Mouse (Mus musculus) heart, postnatal 10 days (tissue): ENCODE measurements at regions not wholly inside any gene's neighbourhood (a gene's known extent, or its start where the extent isn't known, plus 50 kb on each side); places are given as distances from the start of the nearest gene placed in this dataset.

Experiments
- DNase-seq, 2 experiments: peaks; one replicate each; pipeline ENCODE4 v3.0.0; 2021
- intact Hi-C: fragments of 180-260 bp; cut with DNase I; formaldehyde crosslinking; loops from one replicate; pipeline ENCODE4 v1.15.1; 2025

- DNase-seq: no peak
- intact Hi-C loops: no loop called here
Measured at GRCm38 (mm10) chr13:30045225-30045624, 59.4 kb upstream of the E2f3 start.

- intact Hi-C loops: no loop called here
- no peak for DNase-seq
Measured at GRCm38 (mm10) chr13:30044790-30045189, 58.9 kb upstream of the E2f3 start.

DNA sequence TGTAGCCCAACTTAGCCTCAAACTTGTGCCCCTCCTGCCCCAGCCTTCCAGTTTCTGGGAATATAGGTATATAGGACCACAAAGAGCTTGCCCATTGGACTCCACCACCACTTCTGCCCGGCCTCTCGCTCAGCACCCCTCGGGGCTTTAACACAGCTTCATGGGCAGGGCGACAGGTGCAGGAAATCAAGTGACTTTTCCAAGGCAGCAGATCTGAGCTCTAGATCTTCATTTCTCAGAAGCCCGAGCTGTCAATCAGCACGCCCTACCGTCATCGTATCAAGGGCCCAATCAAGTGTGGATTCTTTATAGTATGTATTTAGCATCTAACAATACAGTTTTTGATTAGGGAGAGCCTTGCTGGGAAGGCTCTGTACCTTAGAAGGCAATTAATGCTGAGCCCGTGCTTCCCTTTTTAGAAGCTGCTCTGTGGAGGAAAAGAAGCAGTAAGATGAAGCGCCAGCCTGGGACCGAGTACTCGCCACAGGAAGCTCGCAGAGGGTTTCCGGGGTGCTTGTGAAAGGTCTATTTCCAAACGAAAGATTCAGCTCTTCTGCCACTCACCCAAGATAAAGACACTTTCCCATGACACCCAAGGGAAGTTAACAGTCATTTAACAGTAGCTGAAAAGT, 56.9 kb upstream of the E2f3 start:
- intact Hi-C loops: no loop called here
- DNase-seq: peak; percentile 6 to 8

GRCm38 (mm10) chr13:30041501-30042295, 55.8 kb upstream of the E2f3 start:
- intact Hi-C loops: no loop called here
- no peak for DNase-seq

DNA sequence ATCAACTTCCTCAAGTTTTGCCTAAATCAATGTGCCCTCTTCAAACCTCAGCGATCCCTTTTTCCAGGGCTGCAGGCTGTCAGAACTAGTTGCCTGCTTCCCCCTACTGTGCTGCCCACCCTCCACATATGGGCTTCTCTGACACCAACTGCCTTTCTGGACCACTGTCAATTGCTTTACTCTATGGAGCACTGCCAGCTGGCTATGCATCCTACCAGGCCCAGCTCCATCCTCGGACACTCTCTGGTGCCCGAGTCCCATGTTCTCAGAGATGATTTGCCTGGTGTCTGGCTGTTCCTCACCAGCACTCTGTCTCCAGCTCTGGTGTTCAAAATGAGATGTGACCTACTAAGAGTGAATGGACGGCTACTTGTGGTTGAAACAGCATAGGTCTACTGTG, 54.4 kb upstream of the E2f3 start:
- no peak for DNase-seq
- intact Hi-C loops: no loop called here

DNA sequence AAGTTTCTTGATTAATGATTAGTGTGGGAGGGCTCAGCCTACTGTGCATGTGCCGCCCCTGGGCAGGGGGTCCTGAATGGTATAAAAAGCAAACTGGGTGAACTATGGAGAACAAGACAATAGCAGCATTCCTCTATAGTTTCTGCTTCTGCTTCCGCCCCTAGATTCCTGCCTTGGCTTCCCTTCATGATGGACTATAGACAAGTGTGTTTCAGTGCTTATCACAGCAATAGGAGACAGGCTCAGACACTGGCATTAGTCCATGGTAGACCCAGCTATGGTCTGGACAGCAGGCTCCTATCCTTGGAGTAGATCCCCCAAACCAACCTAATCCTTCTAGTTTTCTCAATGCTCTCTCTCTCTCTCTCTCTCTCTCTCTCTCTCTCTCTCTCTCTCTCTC, 53.9 kb upstream of the E2f3 start:
- intact Hi-C loops: no loop called here
- DNase-seq: no peak

- intact Hi-C loops: no loop called here
- DNase-seq: no peak
Measured at GRCm38 (mm10) chr13:30036561-30036960, 50.7 kb upstream of the E2f3 start.

DNA sequence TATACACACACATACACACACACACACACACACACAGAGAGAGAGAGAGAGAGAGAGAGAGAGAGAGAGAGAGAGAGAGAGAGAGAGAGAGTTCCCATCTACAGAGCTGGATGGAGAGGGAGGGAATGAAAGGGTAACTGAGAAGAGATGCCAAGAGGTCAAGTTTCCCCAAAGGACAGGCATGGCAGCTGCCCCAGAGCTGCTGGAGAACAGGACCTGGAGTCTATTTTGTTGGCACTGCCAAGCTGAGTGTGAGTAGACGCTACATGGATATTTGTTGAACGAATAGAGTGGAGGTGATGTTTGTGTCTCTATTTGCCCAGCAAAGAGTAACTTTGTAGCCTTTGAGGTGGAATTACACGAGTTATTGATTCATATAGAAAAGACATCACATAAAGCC, 50.2 kb upstream of the E2f3 start:
- intact Hi-C loops: no loop called here
- no peak for DNase-seq
